Mouse (Mus musculus) thymus, postnatal 0 days (tissue): ENCODE results near the gene Syde2. TPM values are rescaled to one million over a fixed set of nuclear protein-coding genes. Genes with fewer than 3 reads are reported as not detected.
"Not testable (repeated sequence)": the region's sequence is repeated elsewhere in the genome, so short reads cannot be mapped to it uniquely, and the experiment has no call there.

Experiments
- DNase-seq: peaks from one replicate; pipeline ENCODE4 v3.0.0-alpha.2; 2015; ENCODE audit warnings: low spot score
- polyA plus RNA-seq: library from polyadenylated mRNA; unstranded; fragments of >200 nt; fragmentation: Nextera tagmentation; extraction: Ambion mirVana; gene quantifications from 2 replicates; pipeline ENCODE4 v1.2.1, GENCODE M21; 2015

Gene Syde2
- polyA plus RNA-seq, 1 experiment from 2014 or later = 0.61 TPM

DNA sequence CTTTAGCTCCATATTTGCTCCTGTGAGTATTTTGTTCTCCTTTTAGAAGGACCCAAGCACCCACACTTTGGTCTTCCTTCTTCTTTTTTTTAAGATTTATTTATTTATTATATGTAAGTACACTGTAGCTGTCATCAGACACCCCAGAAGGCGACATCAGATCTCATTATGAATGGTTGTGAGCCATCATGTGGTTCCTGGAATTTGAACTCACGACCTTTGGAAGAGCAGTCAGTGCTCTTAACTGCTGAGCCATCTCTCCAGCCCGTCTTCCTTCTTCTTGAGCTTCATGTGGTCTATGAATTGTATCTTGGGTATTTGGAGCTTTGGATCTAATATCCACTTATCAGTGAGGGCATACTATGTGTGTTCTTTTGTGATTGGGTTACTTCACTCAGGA, 22.1 kb upstream of the Syde2 start:
- not testable (repeated sequence) for DNase-seq

DNA sequence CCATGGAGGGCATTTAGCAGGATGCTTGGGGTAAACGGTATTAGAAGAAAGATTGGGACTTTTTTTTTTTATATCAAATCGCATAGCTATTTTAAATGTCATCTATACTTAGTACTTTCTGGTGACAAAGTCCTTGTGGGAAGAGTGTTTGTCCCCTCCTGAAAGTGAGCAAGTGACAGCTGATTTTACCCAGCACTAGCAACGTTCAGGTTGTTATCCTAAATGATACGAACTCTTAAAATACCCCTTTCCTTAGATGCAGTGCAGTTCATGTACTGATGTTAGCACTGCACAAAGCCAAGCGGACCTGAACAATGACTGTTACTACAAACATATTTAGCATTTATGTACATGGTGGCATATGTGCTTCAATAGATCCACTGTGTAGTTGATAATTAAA, 20.9 kb upstream of the Syde2 start:
- DNase-seq = no peak

DNA sequence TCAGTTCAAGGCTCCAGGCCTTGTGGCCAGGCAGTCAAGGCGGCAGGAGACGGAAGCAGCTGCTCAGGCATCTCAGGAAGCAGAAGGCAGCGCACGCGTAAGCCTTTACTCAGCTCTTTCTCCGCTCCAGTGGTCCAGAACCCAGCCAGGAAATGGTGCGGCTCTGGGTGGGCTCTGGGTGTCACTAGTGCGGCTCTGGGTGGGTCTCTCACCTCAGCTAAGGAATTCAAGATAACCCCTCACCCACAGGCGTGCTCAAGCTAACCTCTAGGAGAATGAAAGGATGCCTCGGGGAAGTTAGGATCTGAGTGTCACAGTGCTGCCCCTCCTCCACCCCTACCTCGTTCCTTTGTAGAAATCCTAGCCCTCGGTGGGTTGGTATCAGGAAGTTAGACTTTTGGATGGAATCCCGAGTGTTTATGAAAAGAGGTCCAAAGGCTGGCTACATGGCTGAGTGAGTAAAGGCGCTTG, 18.6 kb upstream of the Syde2 start:
- no peak for DNase-seq

DNA sequence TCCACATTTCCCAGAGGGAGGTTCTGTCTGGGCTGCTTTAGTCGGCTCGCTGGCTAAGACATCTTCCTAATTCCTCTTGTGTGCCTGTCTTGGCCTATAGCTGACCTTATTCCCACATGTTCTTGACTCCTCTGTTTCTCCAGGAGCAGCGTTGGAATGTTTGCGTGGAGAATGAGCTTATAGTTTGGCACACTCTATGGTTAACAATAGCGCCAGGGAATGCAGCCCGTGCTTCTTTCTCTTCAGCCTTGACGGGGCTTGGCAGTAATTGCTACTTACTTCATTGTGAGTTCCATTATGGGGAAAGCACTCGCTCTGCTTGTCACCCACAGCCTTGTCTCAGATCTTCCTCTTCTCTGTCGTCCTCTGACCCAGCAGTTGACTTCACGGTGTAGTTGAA, 16.2 kb upstream of the Syde2 start:
- no peak for DNase-seq

DNA sequence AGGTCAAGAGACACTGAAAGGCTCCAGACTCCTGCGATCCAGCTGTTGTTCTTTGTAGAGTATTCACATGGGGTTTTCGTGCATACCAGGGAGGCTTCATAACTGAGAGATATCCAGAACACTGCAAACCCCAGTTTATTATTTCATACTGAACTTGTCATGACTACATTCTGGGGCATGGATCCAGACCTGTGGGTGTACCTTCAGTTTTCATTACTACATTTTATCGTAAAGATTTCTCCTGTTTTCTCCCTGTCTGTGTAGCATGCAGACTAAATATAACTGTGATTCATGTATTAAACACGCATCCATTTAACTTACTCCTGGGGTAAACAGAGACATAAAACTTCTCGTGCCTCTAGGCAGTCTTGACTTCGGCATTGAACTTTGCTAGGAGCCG, 12.7 kb upstream of the Syde2 start:
- DNase-seq = no peak

DNA sequence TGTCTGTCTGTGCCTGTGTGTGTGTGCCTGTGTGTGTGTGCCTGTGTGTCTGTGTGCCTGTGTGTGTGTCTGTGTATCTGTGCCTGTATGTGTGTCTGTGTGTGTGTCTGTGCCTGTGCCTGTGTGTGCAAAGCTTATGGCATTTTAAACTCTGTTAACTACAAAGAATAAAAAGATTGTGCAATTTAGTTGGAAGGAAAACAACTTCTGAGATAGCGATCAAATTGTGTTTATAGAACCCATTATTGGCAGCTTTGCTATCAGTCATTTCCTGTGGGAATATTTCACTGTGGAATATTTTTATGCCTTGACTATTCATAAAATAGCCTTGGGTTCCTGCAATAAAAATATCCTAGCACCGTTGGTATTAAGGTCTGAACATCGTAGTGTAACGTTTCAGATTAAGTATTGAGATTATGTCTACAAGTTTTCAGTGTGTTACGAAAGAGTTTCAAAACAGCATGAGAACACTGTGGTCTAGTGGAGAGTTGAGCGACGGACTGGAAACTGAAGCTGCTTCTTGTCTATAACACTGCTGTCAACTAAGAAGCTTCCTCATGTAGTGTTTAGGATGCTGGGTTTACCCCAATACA, 2.2 kb upstream of the Syde2 start:
- no peak for DNase-seq

DNA sequence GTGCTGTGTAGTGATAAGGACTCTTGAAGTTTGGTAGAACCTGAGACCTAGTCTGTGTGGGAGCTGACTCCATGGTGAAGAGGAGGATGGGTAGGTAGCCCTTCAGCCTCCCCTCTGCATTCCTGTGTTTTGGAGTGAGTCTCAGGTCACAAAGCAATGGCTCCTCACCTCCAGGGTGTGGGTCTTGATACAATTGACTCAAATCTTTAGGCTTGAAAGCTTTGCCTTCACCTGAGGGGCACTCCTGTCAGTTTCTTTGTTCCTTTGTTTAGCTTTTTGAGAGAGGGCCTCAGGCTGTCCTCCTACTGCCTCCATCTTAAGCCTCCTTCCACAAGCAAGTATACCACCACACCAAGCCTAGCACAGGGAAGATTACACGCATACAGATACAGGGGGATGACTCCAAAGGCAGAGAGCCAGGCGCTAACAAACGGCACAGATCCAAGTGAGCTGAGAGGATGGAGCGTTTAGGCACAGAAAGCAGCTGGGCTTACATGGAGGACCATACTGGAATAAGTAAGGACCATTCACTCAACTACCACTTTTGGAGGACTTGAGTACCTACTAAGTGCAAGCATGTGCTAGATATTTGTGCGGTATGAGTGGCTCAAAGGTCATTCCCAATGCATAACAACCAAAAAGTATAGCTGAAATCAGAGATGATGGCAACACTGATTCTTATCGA, 1.2 kb upstream of the Syde2 start:
- DNase-seq = no peak

DNA sequence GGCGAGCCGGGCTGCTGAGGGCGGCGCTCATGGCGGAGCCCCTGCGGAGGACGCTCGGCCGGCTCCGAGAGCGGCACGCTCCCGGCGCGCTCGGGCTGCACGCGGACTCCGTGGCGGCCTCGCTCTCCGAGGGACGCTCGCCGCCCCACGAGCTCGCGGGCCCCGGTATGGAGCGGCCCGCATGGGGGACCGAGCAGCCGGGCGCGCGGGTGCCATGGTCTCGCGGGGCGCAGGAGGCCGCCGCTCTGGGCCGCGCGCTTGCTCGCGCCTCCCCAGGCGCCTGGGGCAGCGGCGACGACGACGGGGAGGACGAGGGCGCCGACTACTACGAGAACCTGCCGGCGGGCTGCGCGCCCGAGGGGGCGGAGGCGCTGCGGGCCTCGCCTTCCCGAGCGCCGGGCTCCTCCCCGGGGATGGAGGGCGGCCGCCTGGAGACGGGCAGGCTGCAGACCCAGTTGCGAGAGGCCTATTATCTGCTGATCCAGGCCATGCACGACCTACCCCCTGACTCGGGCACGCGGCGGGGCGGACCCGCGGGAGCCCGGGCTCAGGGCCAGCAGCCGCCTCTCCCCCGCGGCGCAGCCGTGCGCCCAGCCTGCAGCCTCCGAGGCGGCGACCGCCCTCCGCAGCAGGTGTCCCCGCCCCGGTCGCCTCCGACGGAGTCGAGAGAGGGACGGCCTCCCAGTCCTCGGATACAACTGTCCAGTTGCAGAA, 457 bp downstream of the Syde2 start:
- DNase-seq = peak; percentile 40

DNA sequence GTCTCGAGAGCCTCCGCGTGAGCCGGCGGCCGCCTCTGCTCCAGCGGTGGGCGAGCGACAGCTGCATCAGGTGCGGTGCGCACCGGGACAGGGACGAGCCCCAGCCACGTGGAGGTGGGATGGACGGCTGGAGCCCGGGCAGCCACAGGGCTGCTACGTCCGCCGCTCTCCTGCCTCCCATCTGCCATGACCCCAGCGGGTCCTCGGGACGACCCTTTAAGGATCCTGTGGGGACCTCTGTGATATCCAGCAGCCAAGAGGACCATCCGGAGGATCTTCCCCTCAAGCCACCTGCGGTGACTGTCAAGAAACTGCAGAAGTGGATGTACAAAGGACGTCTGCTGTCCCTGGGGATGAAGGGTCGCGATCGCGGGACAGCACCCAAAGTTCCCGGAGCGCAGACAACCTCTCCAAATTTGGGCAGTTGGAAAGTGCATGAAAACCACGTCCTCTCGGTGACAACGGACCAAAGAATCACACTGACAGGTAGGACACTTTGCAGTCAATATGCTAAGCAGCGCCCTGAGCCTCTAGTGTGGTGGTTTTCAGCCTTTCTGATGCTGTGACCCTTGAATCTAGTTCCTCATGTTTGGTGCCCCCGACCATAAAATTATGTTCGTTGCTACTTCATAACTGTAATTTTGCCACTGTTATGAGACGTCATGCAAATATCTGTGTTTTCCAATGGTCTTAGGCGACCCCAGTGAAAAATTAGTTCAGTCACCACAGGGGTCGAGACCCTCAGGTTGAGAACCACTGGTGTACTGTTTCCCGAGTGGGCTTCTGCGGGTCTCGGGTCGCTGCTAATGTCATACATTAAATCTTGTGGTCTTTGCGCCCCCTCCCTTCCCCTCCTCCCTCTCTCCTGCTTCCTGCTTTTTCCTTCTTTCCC, 1.3 kb downstream of the Syde2 start:
- peak; percentile 18 for DNase-seq

DNA sequence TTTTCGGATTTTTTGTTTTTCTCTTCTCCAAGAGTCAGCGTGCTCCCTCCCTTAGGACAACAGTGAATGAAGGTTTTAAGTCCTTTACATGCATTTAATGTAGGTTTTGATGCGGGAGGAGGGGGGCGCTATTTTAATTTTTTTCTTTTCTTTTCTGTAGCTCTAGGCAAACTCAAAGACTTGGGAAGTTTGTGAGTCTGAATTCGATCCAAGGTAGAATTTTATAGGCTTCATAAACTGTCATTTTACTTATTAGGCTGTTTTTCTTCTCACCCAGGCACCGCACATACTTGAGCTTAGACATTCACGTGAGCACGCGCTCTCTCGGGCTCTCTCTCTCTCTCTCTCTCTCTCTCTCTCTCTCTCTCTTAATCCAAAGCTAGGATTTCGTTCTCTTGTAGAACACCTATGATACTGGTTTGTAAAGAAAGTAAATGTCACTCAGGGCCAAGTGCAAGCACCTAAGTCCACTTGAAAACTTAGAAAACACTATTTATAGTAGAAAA, 2.0 kb downstream of the Syde2 start:
- peak; percentile 11 for DNase-seq

DNA sequence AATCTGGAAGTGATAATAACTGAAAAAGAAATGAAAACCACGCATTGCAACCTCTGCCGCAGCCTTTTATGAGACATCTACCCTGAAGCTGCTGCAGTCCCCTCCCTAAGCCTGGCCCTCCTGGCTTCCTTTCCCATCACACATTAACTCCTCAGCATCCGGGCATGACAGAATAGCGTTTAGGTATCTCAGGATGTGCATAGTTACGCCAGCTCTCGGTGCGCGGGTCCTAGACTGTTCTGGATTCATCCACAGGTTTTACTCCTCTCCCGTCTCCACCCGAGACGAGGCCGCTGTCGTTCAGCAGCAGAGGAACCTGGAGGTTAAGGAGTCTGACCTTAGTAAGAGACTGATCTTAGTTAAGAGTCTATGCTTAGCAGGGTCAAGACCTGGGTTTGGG, 3.5 kb downstream of the Syde2 start:
- DNase-seq = no peak

DNA sequence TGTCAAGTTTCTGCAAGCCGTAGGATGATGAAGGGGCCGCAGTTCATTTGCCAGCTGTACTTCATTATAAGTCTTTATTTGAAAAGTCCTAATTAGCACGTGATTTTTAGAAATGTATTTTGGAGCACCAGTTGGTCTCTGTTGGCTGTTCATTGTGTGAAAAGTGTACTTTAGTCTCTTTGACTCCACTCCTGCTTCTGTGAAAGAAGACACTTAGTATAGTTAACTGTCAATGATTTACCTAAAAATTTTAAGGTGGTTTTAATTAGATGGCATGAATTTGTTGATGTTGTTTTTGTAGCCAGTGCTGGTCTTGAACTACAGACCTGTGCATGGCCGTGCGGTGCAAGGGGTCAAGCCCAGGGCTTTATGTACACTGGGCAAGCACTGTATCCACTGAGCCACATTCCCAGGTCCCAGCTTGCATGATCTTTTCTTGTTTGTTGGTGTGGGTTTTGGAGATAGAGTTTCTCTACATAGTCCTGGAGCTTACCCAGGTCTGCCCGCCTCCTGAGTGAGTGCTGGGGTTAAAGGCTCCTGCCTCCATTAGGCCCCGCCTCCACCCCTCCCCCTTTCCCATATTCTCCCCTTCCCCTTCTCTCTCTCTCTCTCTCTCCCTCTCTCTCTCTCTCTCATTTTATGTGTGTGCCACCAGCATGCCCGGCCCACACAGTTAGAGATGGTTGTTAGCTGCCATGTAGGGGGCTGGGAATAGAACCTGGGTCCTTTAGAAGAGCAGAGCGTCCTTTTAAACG, 4.5 kb downstream of the Syde2 start:
- DNase-seq = no peak

DNA sequence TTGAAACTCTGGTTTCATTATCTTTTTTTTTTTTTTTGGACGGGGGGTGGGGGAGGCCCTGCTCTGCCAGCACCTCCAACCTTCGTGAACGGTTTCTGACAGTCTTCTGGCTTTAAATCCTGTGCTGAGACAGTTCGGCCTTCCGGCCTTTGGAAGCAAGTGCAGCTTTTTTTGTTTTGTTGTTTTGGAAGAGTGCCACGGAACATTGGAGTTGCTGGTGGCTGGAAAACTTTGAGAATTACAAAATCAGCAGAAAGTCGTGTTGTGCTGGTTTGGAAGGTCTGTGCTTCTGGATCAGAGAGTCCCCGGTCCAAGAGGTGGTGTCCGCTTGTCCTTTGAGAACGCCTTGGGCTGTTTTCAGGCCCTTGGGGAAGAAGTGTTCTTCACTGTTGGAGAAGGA, 5.1 kb downstream of the Syde2 start:
- DNase-seq = no peak

DNA sequence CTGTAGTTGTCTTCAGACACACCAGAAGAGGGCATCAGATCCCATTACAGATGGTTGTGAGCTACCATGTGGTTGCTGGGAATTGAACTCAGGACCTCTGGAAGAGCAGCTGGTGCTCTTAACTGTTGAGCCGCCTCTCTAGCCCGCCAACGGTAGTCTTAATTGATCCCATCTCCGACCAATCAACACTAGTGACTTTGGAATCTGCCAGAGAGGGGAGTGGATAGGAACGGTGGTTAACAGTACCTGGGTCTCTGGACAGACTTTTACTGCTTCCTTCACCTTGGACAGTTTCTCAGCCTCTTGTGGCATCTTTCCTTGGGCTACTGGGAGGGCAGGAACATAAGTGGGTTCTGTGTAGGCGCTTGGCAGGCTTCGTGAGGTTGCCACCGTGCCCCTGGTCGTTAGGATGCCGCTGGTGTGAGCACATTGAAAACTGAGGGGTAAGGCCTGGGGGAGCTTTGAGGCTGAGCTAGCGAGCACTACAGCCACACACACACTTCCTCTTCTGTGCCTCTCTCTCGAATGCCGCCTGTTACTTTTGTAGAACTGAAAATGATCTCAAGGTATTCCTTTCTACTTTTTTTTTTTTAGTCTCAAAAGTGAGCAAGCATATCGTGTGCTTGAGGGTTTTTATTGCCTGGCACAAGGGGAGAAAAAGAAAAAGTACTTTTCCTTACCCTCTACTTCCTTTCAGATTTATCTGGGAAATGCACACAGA, 6.0 kb downstream of the Syde2 start:
- no peak for DNase-seq

DNA sequence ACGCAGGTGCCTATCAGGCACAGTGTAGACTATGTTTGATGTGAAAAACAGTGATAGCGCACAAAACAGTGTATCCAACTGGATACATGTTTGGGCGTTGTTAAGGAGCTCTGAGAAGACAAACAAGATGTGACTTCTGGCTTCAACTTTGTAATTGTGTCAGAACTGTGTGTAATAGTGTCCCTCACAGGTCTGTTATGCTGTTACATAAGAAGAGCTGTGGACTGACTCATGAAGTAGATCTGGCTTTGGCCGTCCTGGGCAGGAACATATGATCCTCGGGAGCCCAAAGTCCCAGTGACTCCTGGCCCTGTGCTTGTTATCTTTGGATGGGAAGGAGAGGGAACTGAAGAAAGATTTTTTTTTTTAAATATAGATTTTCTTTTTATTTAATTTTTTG, 7.8 kb downstream of the Syde2 start:
- no peak for DNase-seq

DNA sequence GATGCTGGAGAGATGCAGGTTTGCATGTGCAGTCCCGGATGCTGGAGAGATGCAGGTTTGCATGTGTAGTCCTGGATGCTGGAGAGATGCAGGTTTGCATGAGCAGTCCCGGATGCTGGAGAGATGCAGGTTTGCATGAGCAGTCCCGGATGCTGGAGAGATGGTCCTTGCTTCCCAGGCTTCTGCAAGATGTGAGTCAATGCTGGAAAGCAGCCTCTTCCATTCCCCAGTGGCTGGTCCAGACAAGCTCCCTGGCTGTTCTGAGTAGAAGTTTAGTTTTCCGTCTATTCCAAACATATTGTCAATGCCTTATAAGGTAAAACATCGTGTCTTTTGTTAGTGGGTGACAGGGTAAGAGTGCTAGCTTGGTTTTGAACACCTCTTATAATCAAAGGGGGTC, 8.9 kb downstream of the Syde2 start:
- not testable (repeated sequence) for DNase-seq

DNA sequence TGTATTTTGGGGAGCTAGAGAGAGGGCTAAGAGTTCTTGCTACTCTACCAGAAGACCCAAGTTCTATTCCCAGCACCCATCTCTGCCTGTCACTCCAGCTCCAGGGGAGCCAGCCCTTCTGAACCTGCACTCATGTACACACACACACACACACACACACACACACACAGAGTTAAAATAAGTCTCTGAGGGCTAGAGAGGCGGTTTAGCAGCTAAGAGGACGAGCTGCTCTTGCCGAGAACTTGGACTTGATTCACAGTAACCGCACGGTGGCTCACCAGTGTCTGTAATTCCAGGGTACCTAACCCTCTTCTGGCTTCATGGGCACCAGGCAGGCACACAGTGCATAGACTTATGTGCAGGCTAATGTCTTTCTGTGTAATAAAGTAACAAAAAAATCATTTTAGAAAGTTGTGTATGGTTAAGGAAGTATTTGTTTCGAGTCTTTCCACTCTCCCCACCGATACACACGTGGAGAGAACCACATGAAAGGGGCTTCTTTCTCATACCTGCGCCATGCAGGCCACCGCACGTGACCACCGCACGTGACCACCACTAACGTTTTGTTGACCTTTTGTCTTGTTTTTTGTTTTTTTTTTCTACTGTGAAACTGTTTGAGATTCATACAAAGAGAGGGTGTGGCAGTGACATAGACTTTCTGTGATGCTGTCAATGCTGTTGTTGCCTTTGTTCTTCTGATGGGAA, 16.8 kb downstream of the Syde2 start:
- no peak for DNase-seq

DNA sequence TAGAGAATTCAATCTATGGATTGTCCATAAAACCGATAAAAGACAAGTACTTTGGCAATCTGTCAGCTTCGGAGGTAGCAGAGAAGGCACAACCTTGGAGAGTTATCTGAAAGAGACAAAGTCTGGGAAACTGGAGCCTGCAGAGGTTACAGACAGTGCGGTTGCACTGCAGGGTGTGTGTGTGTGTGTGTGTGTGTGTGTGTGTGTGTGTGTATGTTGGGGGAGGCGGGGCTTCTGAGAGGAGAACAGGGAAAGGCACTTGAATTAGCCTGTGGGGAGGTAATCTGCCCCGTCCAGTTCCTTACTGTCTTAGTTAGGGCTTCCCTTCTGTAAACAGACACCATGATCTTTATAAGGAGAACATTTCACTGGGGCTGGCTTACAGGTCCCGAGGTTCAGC, 20.2 kb downstream of the Syde2 start:
- no peak for DNase-seq

DNA sequence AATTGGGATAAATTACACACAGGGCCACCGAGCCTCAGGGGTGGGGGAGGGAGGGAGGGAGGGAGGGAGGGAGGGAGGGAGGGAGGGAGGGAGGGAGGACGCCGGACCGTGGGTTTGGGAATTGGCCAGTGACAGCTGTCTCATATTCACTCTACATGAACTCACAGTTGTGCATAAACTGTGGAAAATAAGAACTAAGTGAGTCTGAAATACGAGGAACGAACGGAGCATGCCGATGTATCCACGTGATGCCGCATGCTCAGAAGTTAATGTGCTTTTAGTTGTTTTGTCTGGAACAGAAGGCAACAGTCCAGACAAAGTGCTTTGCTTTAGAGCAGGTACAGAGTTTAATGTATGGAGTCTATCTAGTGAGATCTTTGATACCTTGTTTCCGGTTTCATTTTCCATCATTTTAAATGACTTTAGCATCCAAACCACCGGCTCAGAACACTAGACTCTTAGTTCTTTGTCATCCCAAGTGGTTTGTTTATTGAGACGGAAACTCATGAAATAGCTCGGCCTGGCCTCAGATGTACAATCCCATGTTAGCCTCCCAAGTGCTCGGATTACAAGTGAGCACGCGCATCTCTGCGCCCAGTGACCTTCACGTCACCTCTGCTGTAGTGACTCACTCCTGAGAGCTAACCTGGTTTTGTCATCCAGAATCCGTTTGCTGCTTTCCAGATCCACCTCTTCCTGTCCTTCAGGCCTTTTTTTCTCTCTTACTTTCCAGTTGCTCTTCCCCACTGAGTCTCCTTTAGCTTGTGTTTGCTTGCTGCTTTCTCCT, 22.4 kb downstream of the Syde2 start:
- no peak for DNase-seq
